ENCODE assay signal across 11 mouse cellular contexts in genomic region chr7:93062189-93062588, GRCm38 (mm10). TPM values are rescaled to one million over a fixed set of nuclear protein-coding genes. Genes with fewer than 3 reads are reported as not detected.
DNase-seq lines count a peak whose midpoint lies in the region; ATAC-seq lines count a peak whose summit lies in the region.
"Had no signal": no experiment of that assay in that cellular context is flagged by ENCODE, and none has a peak within 500 bp of the region (broad histone marks: within the 10 kb centered on the region; RNA-seq: fewer than 3 reads in every experiment).

No protein-coding gene starts in this region.

- peak; percentile 80 for DNase-seq in Muller cell, postnatal 12 days (ENCODE audit: inconsistent ontology term)
- peak; percentile 76 for DNase-seq in embryo, embryonic 10.5 days (ENCODE audit: low spot score)
- peak; percentile 54 for DNase-seq in hindbrain, embryonic 11.5 days (ENCODE audit: low spot score)
- DNase-seq in midbrain, embryonic 10.5 days (ENCODE audit: low spot score): peak; percentile 64
- no peak for DNase-seq in heart, postnatal 25 days (ENCODE audit: low spot score)
- no peak for DNase-seq in liver
- no peak for DNase-seq in kidney, adult 8-10 months

- H3K4me3 ChIP-seq in hindbrain, embryonic 11.5 days (ENCODE audit: low read depth, low read length): no peak overlapping the region
- peak overlapping the region; percentile 26 for H3K4me3 ChIP-seq in midbrain, embryonic 10.5 days
- H3K4me3 ChIP-seq: liver, embryonic 15.5 days had no signal

- no peaks in the 10 kb centered on the region for H3K9me3 ChIP-seq in hindbrain, embryonic 11.5 days (ENCODE audit: control insufficient read depth, low read length)
- peaks cover 6% of the 10 kb centered on the region for H3K9me3 ChIP-seq in midbrain, embryonic 10.5 days (replicated peaks)
- H3K9me3 ChIP-seq: liver, embryonic 15.5 days had no signal

- peak overlapping the region; percentile 80 for H3K27ac ChIP-seq in hindbrain, embryonic 11.5 days (ENCODE audit: low read depth, low read length)
- H3K27ac ChIP-seq in midbrain, embryonic 10.5 days (replicated peaks): peak overlapping the region; percentile 75
- H3K27ac ChIP-seq: liver, embryonic 15.5 days had no signal

- H3K4me1 ChIP-seq in hindbrain, embryonic 11.5 days (replicated peaks; ENCODE audit: control insufficient read depth, insufficient read depth, low read length): no peaks in the 10 kb centered on the region
- peaks cover 55% of the 10 kb centered on the region for H3K4me1 ChIP-seq in midbrain, embryonic 10.5 days
- H3K4me1 ChIP-seq: liver, embryonic 15.5 days had no signal

- H3K36me3 ChIP-seq in hindbrain, embryonic 11.5 days (ENCODE audit: control insufficient read depth, insufficient read depth, low read length): no peaks in the 10 kb centered on the region
- no peaks in the 10 kb centered on the region for H3K36me3 ChIP-seq in midbrain, embryonic 10.5 days
- H3K36me3 ChIP-seq: liver, embryonic 15.5 days had no signal

- H3K9ac ChIP-seq in hindbrain, embryonic 11.5 days (ENCODE audit: low read depth, low read length): no peak overlapping the region
- H3K9ac ChIP-seq: liver, embryonic 15.5 days had no signal

- 0 out of 2 replicates have a peak overlapping the region, but pooled peaks have one; percentile 4 for H3K4me2 ChIP-seq in hindbrain, embryonic 11.5 days (replicated peaks; ENCODE audit: low read depth, low read length)
- H3K4me2 ChIP-seq: liver, embryonic 15.5 days had no signal

- peak; percentile 95 for ATAC-seq in hindbrain, embryonic 11.5 days (ENCODE audit: low FRiP score)
- no peak for ATAC-seq in granulocyte monocyte progenitor cell, adult 5-6 weeks (replicated peaks; ENCODE audit: poor library complexity, severe bottlenecking)
- ATAC-seq: inflammation-experienced regulatory T-cells, adult 6 months had no signal

- no peaks in the 10 kb centered on the region for H3K27me3 ChIP-seq in hindbrain, embryonic 11.5 days (ENCODE audit: control insufficient read depth, insufficient read depth, low read length)
- H3K27me3 ChIP-seq in midbrain, embryonic 10.5 days (ENCODE audit: low read depth, poor library complexity, severe bottlenecking): no peaks in the 10 kb centered on the region
- H3K27me3 ChIP-seq: liver, embryonic 15.5 days had no signal

- intact Hi-C loops in heart, postnatal 25 days (cut with DNase I): no loop called here

- WGBS in hindbrain, embryonic 11.5 days: 23% methylated on average over 6 of the region's 6 CpGs
- WGBS in midbrain, embryonic 10.5 days: 18% methylated on average over 6 of the region's 6 CpGs

RNA-seq across cellular contexts. Expression of gene Fam181b, which starts 17.5 kb away (rescaled TPM):
- 34.3 and 35.6 TPM in 2 replicates for polyA plus RNA-seq in hindbrain, embryonic 11.5 days (2014; fragmentation: Nextera tagmentation; extraction: Ambion mirVana)
- 65.1 and 66.1 TPM in 2 replicates for polyA plus RNA-seq in midbrain, embryonic 10.5 days (2016; fragmentation: Nextera tagmentation; extraction: Ambion mirVana)
- total RNA-seq in heart, postnatal 25 days (2021): 1 to 10 TPM; 5.0 to 5.5 TPM
- not detected in 2 replicates for total RNA-seq in granulocyte monocyte progenitor cell, adult 5-6 weeks (2014; fragmentation: Nextera tagmentation)
- not detected in 2 replicates for total RNA-seq in granulocyte monocyte progenitor cell, adult 5-6 weeks (2017)
- total RNA-seq: neutrophil, adult 5-6 weeks had no signal
- polyA plus RNA-seq: inflammation-experienced regulatory T-cells, adult 6 months; liver, embryonic 15.5 days had no signal

Comparison
In these comparisons a context has a peak if more than half of its experiments do, and no peak if none do; other contexts are left out.
1. DNase-seq: peak in Muller cell, postnatal 12 days (single experiment), embryo, embryonic 10.5 days (single experiment), hindbrain, embryonic 11.5 days (single experiment) and midbrain, embryonic 10.5 days (single experiment); none in heart, postnatal 25 days (single experiment), liver (single experiment) and kidney, adult 8-10 months (0 of 2).
2. RNA of gene Fam181b, which starts 17.5 kb away (total RNA-seq): 5.0 to 5.5 TPM in heart, postnatal 25 days; not detected in granulocyte monocyte progenitor cell, adult 5-6 weeks; every median in the first group is over 4 times any median in the second.